Mouse (Mus musculus): Measurements from ENCODE around the gene Plscr2. TPM values are rescaled to one million over a fixed set of nuclear protein-coding genes. Genes with fewer than 3 reads are reported as not detected.

Plscr2 gene
- polyA plus RNA-seq (2014; fragmentation: Nextera tagmentation; extraction: Ambion mirVana): 6.0 and 11.6 TPM in 2 replicates

- Histone ChIP-seq H3K9me3 (ENCODE audit: control insufficient read depth, low read length) (no peaks in the 10 kb centered on the region), H3K4me2 (replicated peaks; ENCODE audit: low read depth, low read length) (no peak within 1 kb of the TSS), H3K4me3 (ENCODE audit: low read length) (no peak within 1 kb of the TSS), H3K36me3 (ENCODE audit: control insufficient read depth, insufficient read depth, low read length) (peaks cover 1% of the 10 kb centered on the region; the same call in 1 of the 2 replicates), H3K4me1 (ENCODE audit: control insufficient read depth, insufficient read depth, low read length) (peaks cover 35% of the 10 kb centered on the region), H3K27me3 (ENCODE audit: control insufficient read depth, insufficient read depth, low read length) (no peaks in the 10 kb centered on the region), H3K9ac (ENCODE audit: low read depth, low read length) (no peak within 1 kb of the TSS), H3K27ac (ENCODE audit: low read depth, low read length) (peak within 1 kb of the TSS; percentile 82)
- no peak for ATAC-seq (ENCODE audit: low FRiP score, low TSS enrichment)
- 49% methylated on average over 9 of the region's 9 CpGs for WGBS
Observed at GRCm38 (mm10) chr9:92275486-92276207, at the start of gene Plscr2. Gene Plscr2 (plus strand): TSS chr9:92275602.

- Histone ChIP-seq H3K9ac (ENCODE audit: low read depth, low read length) (no peak overlapping the region), H3K9me3 (ENCODE audit: control insufficient read depth, low read length) (no peaks in the 10 kb centered on the region), H3K27ac (ENCODE audit: low read depth, low read length) (no peak overlapping the region), H3K4me2 (replicated peaks; ENCODE audit: low read depth, low read length) (no peak overlapping the region), H3K4me1 (ENCODE audit: control insufficient read depth, insufficient read depth, low read length) (no peaks in the 10 kb centered on the region), H3K36me3 (ENCODE audit: control insufficient read depth, insufficient read depth, low read length) (no peaks in the 10 kb centered on the region), H3K4me3 (ENCODE audit: low read length) (no peak overlapping the region), H3K27me3 (ENCODE audit: control insufficient read depth, insufficient read depth, low read length) (no peaks in the 10 kb centered on the region)
- WGBS: 83% methylated on average over 3 of the region's 3 CpGs
- ATAC-seq (ENCODE audit: low FRiP score, low TSS enrichment): no peak
Observed at GRCm38 (mm10) chr9:92226127-92226655, 49.2 kb upstream of the Plscr2 start.

- no peak for ATAC-seq (ENCODE audit: low FRiP score, low TSS enrichment)
- H3K4me1 ChIP-seq (ENCODE audit: control insufficient read depth, insufficient read depth, low read length): no peaks in the 10 kb centered on the region
- no peak overlapping the region for H3K9ac ChIP-seq (ENCODE audit: low read depth, low read length)
- H3K4me3 ChIP-seq (ENCODE audit: low read length): no peak overlapping the region
- H3K27me3 ChIP-seq (ENCODE audit: control insufficient read depth, insufficient read depth, low read length): no peaks in the 10 kb centered on the region
- no peaks in the 10 kb centered on the region for H3K9me3 ChIP-seq (ENCODE audit: control insufficient read depth, low read length)
- H3K4me2 ChIP-seq (replicated peaks; ENCODE audit: low read depth, low read length): no peak overlapping the region
- no peak overlapping the region for H3K27ac ChIP-seq (ENCODE audit: low read depth, low read length)
- no peaks in the 10 kb centered on the region for H3K36me3 ChIP-seq (ENCODE audit: control insufficient read depth, insufficient read depth, low read length)
- WGBS: 90% methylated on average over 3 of the region's 3 CpGs
Observed at GRCm38 (mm10) chr9:92226795-92227194, 48.6 kb upstream of the Plscr2 start.

GRCm38 (mm10) chr9:92228867-92229832 is 46.3 kb upstream of the Plscr2 start:
- Histone ChIP-seq H3K27me3 (ENCODE audit: control insufficient read depth, insufficient read depth, low read length) (no peaks in the 10 kb centered on the region), H3K9ac (ENCODE audit: low read depth, low read length) (no peak overlapping the region), H3K4me3 (ENCODE audit: low read length) (no peak overlapping the region), H3K9me3 (ENCODE audit: control insufficient read depth, low read length) (no peaks in the 10 kb centered on the region), H3K4me1 (ENCODE audit: control insufficient read depth, insufficient read depth, low read length) (no peaks in the 10 kb centered on the region), H3K4me2 (replicated peaks; ENCODE audit: low read depth, low read length) (no peak overlapping the region), H3K27ac (ENCODE audit: low read depth, low read length) (no peak overlapping the region), H3K36me3 (ENCODE audit: control insufficient read depth, insufficient read depth, low read length) (no peaks in the 10 kb centered on the region)
- 67% methylated on average over 16 of the region's 16 CpGs for WGBS
- ATAC-seq (ENCODE audit: low FRiP score, low TSS enrichment): no peak

GRCm38 (mm10) chr9:92229833-92230205 is 45.6 kb upstream of the Plscr2 start:
- ATAC-seq (ENCODE audit: low FRiP score, low TSS enrichment): 0 out of 2 replicates have a peak, but pooled peaks have one; percentile 32
- 32% methylated on average over 2 of the region's 2 CpGs for WGBS
- no peaks in the 10 kb centered on the region for H3K27me3 ChIP-seq (ENCODE audit: control insufficient read depth, insufficient read depth, low read length)

GRCm38 (mm10) chr9:92234901-92235458 is 40.4 kb upstream of the Plscr2 start:
- no peak for ATAC-seq (ENCODE audit: low FRiP score, low TSS enrichment)
- 86% methylated on average over 11 of the region's 11 CpGs for WGBS
- Histone ChIP-seq H3K27ac (ENCODE audit: low read depth, low read length) (no peak overlapping the region), H3K9ac (ENCODE audit: low read depth, low read length) (no peak overlapping the region), H3K4me1 (ENCODE audit: control insufficient read depth, insufficient read depth, low read length) (no peaks in the 10 kb centered on the region), H3K4me3 (ENCODE audit: low read length) (no peak overlapping the region), H3K27me3 (ENCODE audit: control insufficient read depth, insufficient read depth, low read length) (no peaks in the 10 kb centered on the region), H3K9me3 (ENCODE audit: control insufficient read depth, low read length) (no peaks in the 10 kb centered on the region), H3K36me3 (ENCODE audit: control insufficient read depth, insufficient read depth, low read length) (no peaks in the 10 kb centered on the region), H3K4me2 (replicated peaks; ENCODE audit: low read depth, low read length) (no peak overlapping the region)

More at GRCm38 (mm10) chr9:92229833-92230205, 45.6 kb upstream of the Plscr2 start:
- H3K4me2 ChIP-seq (replicated peaks; ENCODE audit: low read depth, low read length): no peak overlapping the region
- no peaks in the 10 kb centered on the region for H3K9me3 ChIP-seq (ENCODE audit: control insufficient read depth, low read length)
- no peak overlapping the region for H3K27ac ChIP-seq (ENCODE audit: low read depth, low read length)
- H3K9ac ChIP-seq (ENCODE audit: low read depth, low read length): no peak overlapping the region
- no peaks in the 10 kb centered on the region for H3K4me1 ChIP-seq (ENCODE audit: control insufficient read depth, insufficient read depth, low read length)
- H3K36me3 ChIP-seq (ENCODE audit: control insufficient read depth, insufficient read depth, low read length): no peaks in the 10 kb centered on the region
- H3K4me3 ChIP-seq (ENCODE audit: low read length): no peak overlapping the region

- Histone ChIP-seq H3K4me3 (ENCODE audit: low read length) (no peak overlapping the region), H3K4me2 (replicated peaks; ENCODE audit: low read depth, low read length) (peak overlapping the region; percentile 59), H3K27me3 (ENCODE audit: control insufficient read depth, insufficient read depth, low read length) (no peaks in the 10 kb centered on the region), H3K27ac (ENCODE audit: low read depth, low read length) (peak overlapping the region; percentile 98; the same call in 1 of the 2 replicates), H3K4me1 (ENCODE audit: control insufficient read depth, insufficient read depth, low read length) (peaks cover 12% of the 10 kb centered on the region), H3K36me3 (ENCODE audit: control insufficient read depth, insufficient read depth, low read length) (no peaks in the 10 kb centered on the region), H3K9ac (ENCODE audit: low read depth, low read length) (no peak overlapping the region), H3K9me3 (ENCODE audit: control insufficient read depth, low read length) (no peaks in the 10 kb centered on the region)
- no peak for ATAC-seq (ENCODE audit: low FRiP score, low TSS enrichment)
- 79% methylated on average over 7 of the region's 7 CpGs for WGBS
Observed at GRCm38 (mm10) chr9:92248773-92249446, 26.5 kb upstream of the Plscr2 start.

- ATAC-seq (ENCODE audit: low FRiP score, low TSS enrichment): no peak
- H3K36me3 ChIP-seq (ENCODE audit: control insufficient read depth, insufficient read depth, low read length): no peaks in the 10 kb centered on the region
- peak within 1 kb of the TSS; percentile 59 for H3K4me2 ChIP-seq (replicated peaks; ENCODE audit: low read depth, low read length)
- no peaks in the 10 kb centered on the region for H3K27me3 ChIP-seq (ENCODE audit: control insufficient read depth, insufficient read depth, low read length)
- peak within 1 kb of the TSS; percentile 68 for H3K4me3 ChIP-seq (ENCODE audit: low read length)
- H3K4me1 ChIP-seq (ENCODE audit: control insufficient read depth, insufficient read depth, low read length): peaks cover 12% of the 10 kb centered on the region
- H3K27ac ChIP-seq (ENCODE audit: low read depth, low read length): peak within 1 kb of the TSS; percentile 98
- peak within 1 kb of the TSS; percentile 75 for H3K9ac ChIP-seq (ENCODE audit: low read depth, low read length)
- H3K9me3 ChIP-seq (ENCODE audit: control insufficient read depth, low read length): no peaks in the 10 kb centered on the region
- 21% methylated on average over 7 of the region's 7 CpGs for WGBS
Observed at GRCm38 (mm10) chr9:92249447-92249852, 26.0 kb upstream of the Plscr2 start, which contains the start of gene Plscr1. Gene Plscr1 (plus strand): TSS chr9:92249750.
